Mouse (Mus musculus) cortical plate, adult 2 months (tissue): ENCODE data around the gene Ddi2.
"Not testable (repeated sequence)": the region's sequence is repeated elsewhere in the genome, so short reads cannot be mapped to it uniquely, and the experiment has no call there.

Source experiments
- CTCF ChIP-seq: fragments of 200-500 bp; IDR thresholded peaks from 2 replicates; pipeline ENCODE4 v1.5.1; 2011; ENCODE audit warnings: mild to moderate bottlenecking, control low read depth, low read length; ENCODE audit not compliant: insufficient read depth; ENCODE audit errors: extremely low read depth
- POLR2A ChIP-seq: fragments of 200-500 bp; IDR thresholded peaks from 2 replicates; pipeline ENCODE4 v1.6.1; 2011; ENCODE audit warnings: mild to moderate bottlenecking, low read length, control low read depth; ENCODE audit not compliant: insufficient read depth; ENCODE audit errors: extremely low read depth

DNA sequence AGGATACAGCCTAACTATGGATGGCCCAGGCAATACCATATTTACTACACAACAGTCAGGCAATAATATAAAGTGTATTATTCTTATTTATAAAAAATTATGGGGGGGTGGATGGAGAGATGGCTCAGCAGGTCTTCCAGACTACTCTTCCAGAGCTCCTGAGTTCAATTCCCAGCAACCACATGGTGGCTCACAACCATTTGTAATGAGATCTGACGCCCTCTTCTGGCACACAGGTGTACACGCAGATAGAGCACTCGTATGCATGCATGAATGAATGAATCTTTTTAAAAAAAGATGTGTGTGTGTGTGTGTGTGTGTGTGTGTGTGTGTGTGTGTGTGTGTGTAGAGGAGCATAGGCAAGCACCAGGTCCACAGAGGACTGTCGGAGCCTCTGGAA lies 49.8 kb upstream of the Ddi2 start:
- TF ChIP-seq CTCF, POLR2A: not testable (repeated sequence)
